Mouse (Mus musculus): ENCODE measurements around the gene Strn.

DNA sequence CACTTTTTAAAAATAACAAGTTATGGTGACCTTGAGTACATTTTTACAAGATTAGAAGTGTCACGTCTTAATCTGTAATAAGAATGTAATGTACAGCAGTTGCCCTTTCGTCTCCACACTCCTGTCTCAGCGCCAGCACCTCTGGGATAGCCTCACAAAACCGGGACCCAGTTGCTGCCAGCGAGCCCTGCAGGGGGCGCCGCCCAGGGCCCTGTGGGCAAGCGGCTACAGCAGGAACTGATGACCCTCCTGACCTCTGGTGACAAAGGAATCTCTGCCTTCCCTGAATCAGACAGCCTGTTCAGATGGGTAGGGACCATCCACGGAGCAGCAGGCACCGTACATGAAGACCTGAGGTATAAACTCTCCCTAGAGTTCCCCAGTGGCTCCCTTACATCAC is 15.1 kb upstream of the Strn start:
- TF ChIP-seq CTCF (IDR thresholded peaks at IDR 0.05; ENCODE audit: control insufficient read depth, insufficient read depth, low read length) (peak; percentile 8; the same call in 1 of the 2 replicates), POLR2A (IDR thresholded peaks at IDR 0.05; ENCODE audit: borderline replicate concordance, control insufficient read depth, low read depth, low read length) (no peak)
